Mouse (Mus musculus) embryo, embryonic 11.5 days (tissue): ENCODE measurements around the gene Slco3a1.

ENCODE experiments used
- DNase-seq: peaks from one replicate; pipeline ENCODE4 v3.0.0-alpha.2; 2012; ENCODE audit warnings: low read depth, low spot score

Slco3a1 gene

GRCm38 (mm10) chr7:74528182-74528581 lies 26.4 kb downstream of the Slco3a1 start:
- DNase-seq = no peak

- DNase-seq = no peak
Observed at GRCm38 (mm10) chr7:74527689-74528088, 26.9 kb downstream of the Slco3a1 start.

GRCm38 (mm10) chr7:74526030-74526429 lies 28.6 kb downstream of the Slco3a1 start:
- no peak for DNase-seq

GRCm38 (mm10) chr7:74525586-74525985 lies 29.0 kb downstream of the Slco3a1 start:
- DNase-seq = no peak

- no peak for DNase-seq
Observed at GRCm38 (mm10) chr7:74524188-74524971, 30.2 kb downstream of the Slco3a1 start.

- no peak for DNase-seq
Observed at GRCm38 (mm10) chr7:74523086-74523485, 31.5 kb downstream of the Slco3a1 start.

GRCm38 (mm10) chr7:74522260-74522659 lies 32.3 kb downstream of the Slco3a1 start:
- DNase-seq = no peak

- no peak for DNase-seq
Observed at GRCm38 (mm10) chr7:74519386-74519785, 35.2 kb downstream of the Slco3a1 start.

GRCm38 (mm10) chr7:74518776-74519175 lies 35.8 kb downstream of the Slco3a1 start:
- DNase-seq = no peak

- DNase-seq = no peak
Observed at GRCm38 (mm10) chr7:74518255-74518654, 36.3 kb downstream of the Slco3a1 start.

- DNase-seq = no peak
Observed at GRCm38 (mm10) chr7:74510676-74511075, 43.9 kb downstream of the Slco3a1 start.

- no peak for DNase-seq
Observed at GRCm38 (mm10) chr7:74508205-74508604, 46.4 kb downstream of the Slco3a1 start.

- no peak for DNase-seq
Observed at GRCm38 (mm10) chr7:74506856-74507255, 47.7 kb downstream of the Slco3a1 start.

GRCm38 (mm10) chr7:74505635-74506034 lies 48.9 kb downstream of the Slco3a1 start:
- no peak for DNase-seq

- no peak for DNase-seq
Observed at GRCm38 (mm10) chr7:74501187-74501586, 53.4 kb downstream of the Slco3a1 start.

- no peak for DNase-seq
Observed at GRCm38 (mm10) chr7:74499470-74499869, 55.1 kb downstream of the Slco3a1 start.

GRCm38 (mm10) chr7:74498266-74498980 lies 56.2 kb downstream of the Slco3a1 start:
- DNase-seq = no peak

GRCm38 (mm10) chr7:74497203-74497602 lies 57.4 kb downstream of the Slco3a1 start:
- DNase-seq = no peak

GRCm38 (mm10) chr7:74495451-74495850 lies 59.1 kb downstream of the Slco3a1 start:
- no peak for DNase-seq

GRCm38 (mm10) chr7:74493775-74494174 lies 60.8 kb downstream of the Slco3a1 start:
- DNase-seq = no peak

GRCm38 (mm10) chr7:74491683-74492355 lies 62.8 kb downstream of the Slco3a1 start:
- DNase-seq = no peak

GRCm38 (mm10) chr7:74488141-74488540 lies 66.4 kb downstream of the Slco3a1 start:
- no peak for DNase-seq
